ENCODE assay signal across 8 mouse cellular contexts in the genomic region with DNA sequence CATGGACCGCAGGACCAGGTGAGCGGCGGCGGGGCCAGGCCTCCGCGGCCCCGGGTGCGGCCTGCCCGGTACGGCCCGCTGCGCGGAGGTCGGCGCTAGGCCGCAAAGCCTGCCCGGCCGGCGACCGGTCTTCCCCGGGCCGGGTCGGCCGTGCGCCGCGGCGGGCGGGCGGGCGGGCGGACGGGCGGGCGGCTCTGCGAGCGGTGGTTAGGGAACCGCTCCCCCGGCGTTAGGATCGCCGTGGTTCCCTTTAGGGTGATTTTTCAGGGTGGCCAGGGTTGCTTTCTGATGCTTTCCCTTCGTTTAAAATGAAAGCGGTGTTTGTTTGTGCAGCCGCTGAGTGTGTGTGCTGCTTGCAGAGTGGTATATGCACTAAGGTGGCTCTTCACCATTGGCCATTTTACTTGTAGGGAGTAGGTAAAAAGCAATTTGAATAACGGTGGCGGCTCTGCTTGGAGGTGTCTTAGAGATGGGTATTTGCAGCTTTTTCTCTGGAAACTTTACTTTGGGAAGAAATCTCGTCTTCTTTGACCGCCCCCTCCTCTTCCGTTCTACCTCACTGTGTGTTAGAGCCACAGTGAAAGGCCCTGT. TPM values are rescaled to one million over a fixed set of nuclear protein-coding genes. Genes with fewer than 3 reads are reported as not detected.
DNase-seq lines count a peak whose midpoint lies in the region; ATAC-seq and TF ChIP-seq lines count a peak whose summit lies in the region.

No protein-coding gene starts in this region.

- peak overlapping the region; percentile 76 for H3K4me3 ChIP-seq in lung, embryonic 14.5 days (ENCODE audit: low read depth, low read length)
- H3K4me3 ChIP-seq in hindbrain, embryonic 16.5 days (ENCODE audit: low read length) = peak overlapping the region; percentile 90
- peak overlapping the region; percentile 73 for H3K4me3 ChIP-seq in limb, embryonic 14.5 days (replicated peaks; ENCODE audit: low read length)
- H3K4me3 ChIP-seq in midbrain, embryonic 16.5 days (ENCODE audit: low read depth, low read length) = peak overlapping the region; percentile 89
- H3K4me3 ChIP-seq in stomach, embryonic 14.5 days (ENCODE audit: low read depth, low read length) = peak overlapping the region; percentile 69

- 0 out of 2 replicates have a peak, but pooled peaks cover 3% of the 10 kb centered on the region for H3K4me1 ChIP-seq in lung, embryonic 14.5 days (ENCODE audit: insufficient read depth)
- peaks cover 10% of the 10 kb centered on the region for H3K4me1 ChIP-seq in hindbrain, embryonic 16.5 days (ENCODE audit: control insufficient read depth, insufficient read depth, low read depth, low read length)
- H3K4me1 ChIP-seq in limb, embryonic 14.5 days (ENCODE audit: control insufficient read depth, insufficient read depth, low read length) = peaks cover 19% of the 10 kb centered on the region
- peaks cover 9% of the 10 kb centered on the region for H3K4me1 ChIP-seq in midbrain, embryonic 16.5 days (ENCODE audit: control insufficient read depth, insufficient read depth, low read length)
- no peaks in the 10 kb centered on the region for H3K4me1 ChIP-seq in stomach, embryonic 14.5 days (ENCODE audit: control insufficient read depth, insufficient read depth, low read length)

- 0 out of 2 replicates have a peak, but pooled peaks have one; percentile 13 for TF ChIP-seq POLR2A in limb, embryonic 14.5 days (IDR thresholded peaks at IDR 0.05; ENCODE audit: borderline replicate concordance, extremely low read depth, insufficient read depth, insufficient read length)

- no peaks in the 10 kb centered on the region for H3K9me3 ChIP-seq in lung, embryonic 14.5 days (ENCODE audit: low read depth, low read length)
- no peaks in the 10 kb centered on the region for H3K9me3 ChIP-seq in hindbrain, embryonic 16.5 days (ENCODE audit: control insufficient read depth, low read length)
- no peaks in the 10 kb centered on the region for H3K9me3 ChIP-seq in limb, embryonic 14.5 days (ENCODE audit: control insufficient read depth, low read length)
- H3K9me3 ChIP-seq in midbrain, embryonic 16.5 days (replicated peaks; ENCODE audit: control insufficient read depth, low read length, poor library complexity, severe bottlenecking) = no peaks in the 10 kb centered on the region
- H3K9me3 ChIP-seq in stomach, embryonic 14.5 days (ENCODE audit: control insufficient read depth, low read depth, low read length) = no peaks in the 10 kb centered on the region

- H3K27ac ChIP-seq in lung, embryonic 14.5 days (ENCODE audit: low read depth) = peak overlapping the region; percentile 93
- H3K27ac ChIP-seq in hindbrain, embryonic 16.5 days (ENCODE audit: low read depth, low read length) = peak overlapping the region; percentile 96
- H3K27ac ChIP-seq in limb, embryonic 14.5 days (replicated peaks; ENCODE audit: low read depth, low read length) = peak overlapping the region; percentile 79
- peak overlapping the region; percentile 93 for H3K27ac ChIP-seq in midbrain, embryonic 16.5 days (ENCODE audit: low read length)
- peak overlapping the region; percentile 85 for H3K27ac ChIP-seq in stomach, embryonic 14.5 days (ENCODE audit: low read length)

- peak overlapping the region; percentile 91 for H3K9ac ChIP-seq in lung, embryonic 14.5 days
- H3K9ac ChIP-seq in hindbrain, embryonic 16.5 days (ENCODE audit: low read depth, low read length) = peak overlapping the region; percentile 97
- H3K9ac ChIP-seq in limb, embryonic 14.5 days (ENCODE audit: low read depth, low read length, severe bottlenecking) = peak overlapping the region; percentile 94
- H3K9ac ChIP-seq in midbrain, embryonic 16.5 days (ENCODE audit: low read depth, low read length) = peak overlapping the region; percentile 95
- H3K9ac ChIP-seq in stomach, embryonic 14.5 days (replicated peaks; ENCODE audit: low read depth, low read length) = peak overlapping the region; percentile 88

- DNase-seq in lung, embryonic 14.5 days = peak; percentile 73
- DNase-seq in lung, postnatal 25 days (ENCODE audit: low spot score) = no peak
- DNase-seq in cerebellum, adult 9-10 months = peak; percentile 48
- DNase-seq in forelimb bud, embryonic 11.5 days (ENCODE audit: low read depth, low spot score) = peak; percentile 50
- peak; percentile 35 for DNase-seq in limb, embryonic 14.5 days (ENCODE audit: low spot score)

- ATAC-seq in lung, embryonic 14.5 days (ENCODE audit: insufficient read depth) = peak; percentile 77
- ATAC-seq in hindbrain, embryonic 16.5 days = peak; percentile 91
- peak; percentile 68 for ATAC-seq in limb, embryonic 14.5 days (ENCODE audit: low FRiP score, low read depth)
- ATAC-seq in midbrain, embryonic 16.5 days = peak; percentile 78
- peak; percentile 71 for ATAC-seq in stomach, embryonic 14.5 days (ENCODE audit: insufficient number of reproducible peaks, insufficient read depth, low FRiP score, low read depth)

- TF ChIP-seq CTCF in lung, embryonic 14.5 days (IDR thresholded peaks at IDR 0.05; ENCODE audit: low read depth) = no peak

- peak overlapping the region; percentile 74 for H3K4me2 ChIP-seq in lung, embryonic 14.5 days
- H3K4me2 ChIP-seq in hindbrain, embryonic 16.5 days (ENCODE audit: low read length) = peak overlapping the region; percentile 62
- peak overlapping the region; percentile 65 for H3K4me2 ChIP-seq in limb, embryonic 14.5 days (replicated peaks; ENCODE audit: low read depth, low read length, severe bottlenecking)
- peak overlapping the region; percentile 58 for H3K4me2 ChIP-seq in midbrain, embryonic 16.5 days (ENCODE audit: low read length)
- H3K4me2 ChIP-seq in stomach, embryonic 14.5 days (replicated peaks; ENCODE audit: low read depth, low read length) = peak overlapping the region; percentile 62

- H3K27me3 ChIP-seq in lung, embryonic 14.5 days (ENCODE audit: insufficient read depth, low read length) = no peaks in the 10 kb centered on the region
- no peaks in the 10 kb centered on the region for H3K27me3 ChIP-seq in hindbrain, embryonic 16.5 days (replicated peaks; ENCODE audit: control insufficient read depth, insufficient read depth, low read length)
- no peaks in the 10 kb centered on the region for H3K27me3 ChIP-seq in limb, embryonic 14.5 days (ENCODE audit: control insufficient read depth, insufficient read depth, low read length)
- no peaks in the 10 kb centered on the region for H3K27me3 ChIP-seq in midbrain, embryonic 16.5 days (ENCODE audit: control insufficient read depth, insufficient read depth, low read depth, low read length)
- no peaks in the 10 kb centered on the region for H3K27me3 ChIP-seq in stomach, embryonic 14.5 days (ENCODE audit: control insufficient read depth, insufficient read depth, low read length)

- WGBS in lung, embryonic 14.5 days = under 1% methylated on average over 40 of the region's 50 CpGs
- 1% methylated on average over 43 of the region's 50 CpGs for WGBS in hindbrain, embryonic 16.5 days
- under 1% methylated on average over 34 of the region's 50 CpGs for WGBS in limb, embryonic 14.5 days
- WGBS in midbrain, embryonic 16.5 days = under 1% methylated on average over 38 of the region's 50 CpGs
- under 1% methylated on average over 33 of the region's 50 CpGs for WGBS in stomach, embryonic 14.5 days

- H3K36me3 ChIP-seq in lung, embryonic 14.5 days (ENCODE audit: insufficient read depth) = no peaks in the 10 kb centered on the region
- H3K36me3 ChIP-seq in hindbrain, embryonic 16.5 days (ENCODE audit: control insufficient read depth, insufficient read depth, low read length) = no peaks in the 10 kb centered on the region
- no peaks in the 10 kb centered on the region for H3K36me3 ChIP-seq in limb, embryonic 14.5 days (ENCODE audit: control insufficient read depth, insufficient read depth, low read length)
- H3K36me3 ChIP-seq in midbrain, embryonic 16.5 days (ENCODE audit: control insufficient read depth, insufficient read depth, low read length) = no peaks in the 10 kb centered on the region
- no peaks in the 10 kb centered on the region; the same call in 1 of the 2 replicates for H3K36me3 ChIP-seq in stomach, embryonic 14.5 days (ENCODE audit: control insufficient read depth, insufficient read depth, low read length)

RNA-seq across cellular contexts. Expression of a gene that starts 0.7 kb away (rescaled TPM):
- polyA plus RNA-seq in lung, embryonic 14.5 days (2014; fragmentation: Nextera tagmentation; extraction: Ambion mirVana) = 10.5 and 10.8 TPM in 2 replicates
- polyA plus RNA-seq in hindbrain, embryonic 16.5 days (2015; fragmentation: Nextera tagmentation; extraction: Ambion mirVana) = 6.3 and 7.9 TPM in 2 replicates
- polyA plus RNA-seq in limb, embryonic 14.5 days (2012; rRNA removed) = 3.0 and 4.0 TPM in 2 replicates
- polyA plus RNA-seq in limb, embryonic 14.5 days (2014; fragmentation: Nextera tagmentation; extraction: Ambion mirVana) = 7.2 and 9.5 TPM in 2 replicates
- polyA plus RNA-seq in midbrain, embryonic 16.5 days (2015; fragmentation: Nextera tagmentation; extraction: Ambion mirVana) = 9.2 and 10.4 TPM in 2 replicates
- 12.8 and 13.2 TPM in 2 replicates for polyA plus RNA-seq in stomach, embryonic 14.5 days (2014; fragmentation: Nextera tagmentation; extraction: Ambion mirVana)
